Mouse (Mus musculus): ENCODE measurements around the gene Klre1. TPM values are rescaled to one million over a fixed set of nuclear protein-coding genes. Genes with fewer than 3 reads are reported as not detected.
"Not testable (repeated sequence)": the region's sequence is repeated elsewhere in the genome, so short reads cannot be mapped to it uniquely, and the experiment has no call there.

The Klre1 gene
- polyA plus RNA-seq, 1 experiment from 2014 or later = not detected

DNA sequence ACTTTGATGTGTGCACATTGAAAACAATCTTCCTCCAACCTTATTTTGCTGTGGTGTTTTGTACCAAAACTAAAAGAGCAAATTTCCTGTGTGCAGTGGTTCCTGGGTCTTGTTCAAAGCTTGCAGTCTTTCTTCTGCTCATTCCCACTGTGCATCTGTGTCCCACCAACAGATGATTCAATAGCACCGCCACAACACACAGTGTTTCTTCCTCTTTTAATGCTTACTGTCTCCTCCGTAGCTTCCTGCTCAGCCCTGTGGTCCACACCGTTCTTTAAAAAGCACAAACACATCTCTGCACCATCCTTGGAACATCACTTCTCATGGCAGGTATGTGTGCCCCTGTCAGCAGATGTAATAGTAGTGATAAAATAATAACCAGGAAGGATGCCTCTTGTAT, 13.8 kb downstream of the Klre1 start, which contains the start of gene Klrd1:
TSS of gene Klrd1 (plus strand) at position 275 of the 400 bp plus-strand sequence.
- H3K4me3 ChIP-seq = no peak within 1 kb of the TSS
- no peaks in the 10 kb centered on the region for H3K9me3 ChIP-seq
- no peak within 1 kb of the TSS for H3K9ac ChIP-seq
- WGBS = 61% methylated on average over 3 of the region's 3 CpGs
- no peak within 1 kb of the TSS for H3K27ac ChIP-seq (replicated peaks)
- ATAC-seq (ENCODE audit: extremely low read depth, insufficient number of reproducible peaks, low FRiP score, low TSS enrichment) = no peak
- H3K27me3 ChIP-seq (replicated peaks) = no peaks in the 10 kb centered on the region
- H3K4me1 ChIP-seq = no peaks in the 10 kb centered on the region
- no peak within 1 kb of the TSS for H3K4me2 ChIP-seq
- H3K36me3 ChIP-seq = no peaks in the 10 kb centered on the region

DNA sequence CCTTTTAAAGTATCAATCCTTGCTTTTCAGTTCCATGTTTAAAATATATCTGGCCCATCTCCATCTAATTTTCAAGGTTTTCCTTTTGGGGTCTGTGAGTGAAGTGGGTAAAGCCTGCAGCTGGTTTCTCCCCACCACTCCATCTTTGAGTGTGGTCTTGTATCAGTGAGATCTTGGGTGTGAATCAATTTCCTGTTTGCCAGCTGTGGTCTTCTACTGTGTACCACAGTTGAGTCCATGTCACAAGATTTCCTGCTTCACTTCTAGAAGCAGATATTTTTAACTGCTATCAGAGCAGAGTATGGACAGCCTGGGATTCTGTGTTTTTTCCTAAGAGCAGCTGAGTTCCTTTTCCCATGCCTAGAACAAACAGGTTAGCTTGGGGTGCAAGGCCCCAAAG, 30.7 kb downstream of the Klre1 start:
- H3K36me3 ChIP-seq = no peaks in the 10 kb centered on the region
- no peaks in the 10 kb centered on the region for H3K27me3 ChIP-seq (replicated peaks)
- no peak overlapping the region for H3K9ac ChIP-seq
- no peaks in the 10 kb centered on the region for H3K4me1 ChIP-seq
- no peak for ATAC-seq (ENCODE audit: extremely low read depth, insufficient number of reproducible peaks, low FRiP score, low TSS enrichment)
- no peak overlapping the region for H3K4me2 ChIP-seq
- H3K4me3 ChIP-seq = no peak overlapping the region
- no peaks in the 10 kb centered on the region for H3K9me3 ChIP-seq
- no peak overlapping the region for H3K27ac ChIP-seq (replicated peaks)

DNA sequence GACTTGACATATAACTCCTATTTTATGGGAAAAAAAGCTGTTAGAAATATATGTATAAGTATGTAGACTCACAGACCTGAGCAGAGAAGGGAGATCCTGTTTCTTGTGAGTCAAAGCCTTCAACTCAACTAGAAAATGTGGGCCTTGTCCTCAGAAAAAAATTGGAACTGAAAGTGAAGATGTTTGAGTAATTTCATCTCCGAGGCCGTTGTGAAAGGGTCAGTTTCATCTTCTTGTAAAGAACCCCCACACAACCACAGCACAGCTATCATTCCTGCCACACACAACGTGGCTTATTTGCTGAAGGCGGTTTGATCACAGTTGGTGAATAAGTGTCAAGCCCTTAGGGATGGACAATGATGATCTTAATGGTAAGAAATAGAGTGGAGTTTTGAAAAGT, 46.0 kb downstream of the Klre1 start, which contains the start of gene Klrk1:
TSS of gene Klrk1 (minus strand) at position 130 of the 400 bp plus-strand sequence.
- Histone ChIP-seq H3K27me3 (replicated peaks) (no peaks in the 10 kb centered on the region), H3K36me3 (no peaks in the 10 kb centered on the region), H3K4me1 (no peaks in the 10 kb centered on the region), H3K4me2 (no peak within 1 kb of the TSS), H3K9ac (no peak within 1 kb of the TSS), H3K4me3 (no peak within 1 kb of the TSS), H3K27ac (replicated peaks) (no peak within 1 kb of the TSS), H3K9me3 (no peaks in the 10 kb centered on the region)
- ATAC-seq (ENCODE audit: extremely low read depth, insufficient number of reproducible peaks, low FRiP score, low TSS enrichment) = no peak
- WGBS = 67% methylated on average over 4 of the region's 4 CpGs

DNA sequence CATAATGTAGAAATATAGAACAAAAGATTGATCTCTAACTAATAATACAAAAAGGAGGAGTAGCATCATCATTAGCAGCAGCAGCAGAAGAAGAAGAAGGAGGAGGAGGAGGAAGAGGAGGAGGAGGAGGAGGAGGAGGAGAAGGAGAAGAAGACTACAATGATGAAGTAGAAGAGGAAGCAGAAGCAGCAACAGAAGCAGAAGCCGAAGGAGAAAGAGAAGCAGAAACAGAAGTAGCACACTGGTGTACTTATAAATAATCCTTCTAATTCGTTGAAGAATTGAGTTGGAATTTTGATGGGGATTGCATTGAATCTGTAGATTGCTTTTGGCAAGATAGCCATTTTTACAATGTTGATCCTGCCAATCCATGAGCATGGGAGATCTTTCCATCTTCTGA, 53.3 kb downstream of the Klre1 start:
- not testable (repeated sequence) for H3K27me3 ChIP-seq (replicated peaks); H3K27ac ChIP-seq (replicated peaks); H3K4me3 ChIP-seq; H3K36me3 ChIP-seq; H3K4me2 ChIP-seq; H3K9me3 ChIP-seq; ATAC-seq (ENCODE audit: extremely low read depth, insufficient number of reproducible peaks, low FRiP score, low TSS enrichment); H3K4me1 ChIP-seq; H3K9ac ChIP-seq
- 72% methylated on average over 2 of the region's 2 CpGs for WGBS

Other genes with a start within 250 kb of the Klre1 start
- gene 4922502D21Rik, start 246.1 kb upstream of the Klre1 start, polyA plus RNA-seq (2015; fragmentation: Nextera tagmentation; extraction: Ambion mirVana) = not detected in 2 replicates
- gene Clec12a, start 235.2 kb upstream of the Klre1 start, polyA plus RNA-seq (2015; fragmentation: Nextera tagmentation; extraction: Ambion mirVana) = 0.66 and 0.86 TPM in 2 replicates
- gene Clec12b, start 192.0 kb upstream of the Klre1 start, polyA plus RNA-seq (2015; fragmentation: Nextera tagmentation; extraction: Ambion mirVana) = 0.15 and 0.32 TPM in 2 replicates
- gene Clec1b, start 180.6 kb upstream of the Klre1 start, polyA plus RNA-seq (2015; fragmentation: Nextera tagmentation; extraction: Ambion mirVana) = 5.9 and 9.6 TPM in 2 replicates
- gene Clec9a, start 169.0 kb upstream of the Klre1 start, polyA plus RNA-seq (2015; fragmentation: Nextera tagmentation; extraction: Ambion mirVana) = 0.20 and 0.35 TPM in 2 replicates
- 3.0 and 3.2 TPM in 2 replicates for gene Clec1a, start 125.9 kb upstream of the Klre1 start, polyA plus RNA-seq (2015; fragmentation: Nextera tagmentation; extraction: Ambion mirVana)
- gene Olr1, start 70.7 kb upstream of the Klre1 start, polyA plus RNA-seq (2015; fragmentation: Nextera tagmentation; extraction: Ambion mirVana) = 0.29 and 0.48 TPM in 2 replicates
- 0.12 TPM in 1 of 2 replicates, not detected in the other for gene Tmem52b, start 65.3 kb upstream of the Klre1 start, polyA plus RNA-seq (2015; fragmentation: Nextera tagmentation; extraction: Ambion mirVana)
- 40.3 and 41.3 TPM in 2 replicates for gene Gabarapl1, start 44.7 kb upstream of the Klre1 start, polyA plus RNA-seq (2015; fragmentation: Nextera tagmentation; extraction: Ambion mirVana)
- not detected in 2 replicates for gene Klrd1, start 13.9 kb downstream of the Klre1 start, polyA plus RNA-seq (2015; fragmentation: Nextera tagmentation; extraction: Ambion mirVana)
- 0.04 TPM in 1 of 2 replicates, not detected in the other for gene Klrk1, start 46.0 kb downstream of the Klre1 start, polyA plus RNA-seq (2015; fragmentation: Nextera tagmentation; extraction: Ambion mirVana)
- gene Klrc3, start 65.4 kb downstream of the Klre1 start, polyA plus RNA-seq (2015; fragmentation: Nextera tagmentation; extraction: Ambion mirVana) = not detected in 2 replicates
- gene Klrc2, start 82.8 kb downstream of the Klre1 start, polyA plus RNA-seq (2015; fragmentation: Nextera tagmentation; extraction: Ambion mirVana) = not detected in 2 replicates
- gene Klrc1, start 101.1 kb downstream of the Klre1 start, polyA plus RNA-seq (2015; fragmentation: Nextera tagmentation; extraction: Ambion mirVana) = not detected in 2 replicates
- gene Klri1, start 139.2 kb downstream of the Klre1 start, polyA plus RNA-seq (2015; fragmentation: Nextera tagmentation; extraction: Ambion mirVana) = not detected in 2 replicates
- not detected in 2 replicates for gene Klri2, start 162.6 kb downstream of the Klre1 start, polyA plus RNA-seq (2015; fragmentation: Nextera tagmentation; extraction: Ambion mirVana)
- gene Gm156, start 206.4 kb downstream of the Klre1 start, polyA plus RNA-seq (2015; fragmentation: Nextera tagmentation; extraction: Ambion mirVana) = not detected in 2 replicates

All from heart, embryonic 13.5 days (tissue).